Mouse (Mus musculus) lung, adult 18-20 months (tissue): ENCODE measurements around the gene Slitrk5.
"Not testable (repeated sequence)": the region's sequence is repeated elsewhere in the genome, so short reads cannot be mapped to it uniquely, and the experiment has no call there.

ENCODE experiments used
- DNase-seq, 2 experiments: peaks; one replicate each; pipeline ENCODE4 v3.0.0; 2022; ENCODE audit warnings: mixed read lengths in 2 of 2

The Slitrk5 gene

DNA sequence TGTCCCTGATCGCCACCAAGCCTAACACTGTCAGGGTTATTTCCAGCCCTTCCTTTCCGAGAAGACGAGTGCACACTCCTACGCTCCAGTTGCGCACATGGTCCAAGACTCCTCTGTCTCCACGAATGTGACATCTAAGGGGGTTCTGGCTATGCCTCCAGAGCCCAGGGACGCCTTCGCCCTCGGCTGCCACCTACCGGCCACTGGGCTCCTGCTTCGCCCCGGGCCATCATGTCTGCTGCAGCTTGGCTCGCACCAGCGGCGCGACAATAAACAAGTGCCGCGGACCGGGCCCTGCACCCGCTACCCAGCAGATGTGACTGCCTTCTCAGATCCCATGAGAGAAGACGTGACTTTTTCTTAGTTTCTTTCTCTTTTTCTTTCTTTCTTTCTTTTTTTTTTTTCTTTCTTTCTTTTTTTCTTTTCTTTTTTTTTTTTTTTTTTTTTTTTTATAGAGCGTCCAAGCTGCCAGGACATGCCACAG, at the start of gene Slitrk5:
Slitrk5 (plus strand) TSS at position 434 of the 484 bp plus-strand sequence.
- DNase-seq, result peak; percentile 32 to 41

- DNase-seq, result no peak
Observed at GRCm38 (mm10) chr14:111672942-111673341, 2.0 kb upstream of the Slitrk5 start.

DNA sequence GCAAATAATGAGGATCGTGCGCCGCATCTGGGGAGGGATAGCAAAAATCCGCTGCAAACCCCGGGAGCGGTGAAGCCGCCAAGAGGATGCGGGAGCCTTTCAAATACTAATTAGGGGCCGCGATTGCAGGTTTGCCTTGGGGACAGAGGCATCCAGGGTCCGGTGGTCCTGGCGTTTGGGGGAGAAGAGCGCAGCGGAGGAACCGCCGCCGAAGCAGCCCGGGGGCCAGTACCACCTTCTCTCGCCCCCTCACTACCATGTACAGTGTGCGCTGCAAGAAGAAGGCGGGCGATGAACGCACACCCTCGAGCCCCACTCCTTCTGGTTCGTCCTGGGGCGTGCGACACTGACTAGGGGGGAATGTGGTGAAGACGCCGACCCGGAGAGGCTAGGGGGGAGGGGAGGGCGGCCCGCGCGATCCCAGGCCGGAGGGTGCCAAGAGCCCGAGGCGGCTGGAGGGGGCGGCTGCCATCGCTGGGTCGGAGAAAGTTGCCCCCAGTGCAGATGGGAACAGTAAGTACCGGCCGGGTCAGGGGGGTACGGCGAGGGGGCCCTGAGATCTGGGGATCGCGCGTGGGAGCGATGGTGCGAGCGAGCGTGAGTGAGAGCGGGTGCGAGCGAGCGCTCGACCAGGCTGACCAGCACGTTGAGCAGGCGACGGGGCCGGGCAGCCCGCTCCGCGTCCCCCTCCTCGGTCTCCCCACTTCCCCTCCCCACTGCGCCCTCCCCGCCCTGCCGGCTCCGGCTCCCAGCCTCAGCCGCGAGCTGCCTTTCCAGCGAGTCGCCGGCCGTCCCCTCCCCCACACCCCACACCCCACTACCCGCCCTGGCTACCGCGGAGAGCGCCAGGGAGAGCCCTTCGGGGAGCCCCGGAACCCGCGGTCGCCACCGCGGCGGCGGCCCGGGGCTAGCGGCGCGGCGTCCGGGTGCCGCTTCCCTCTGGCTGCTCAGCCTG, 591 bp downstream of the Slitrk5 start:
- DNase-seq, result no peak

GRCm38 (mm10) chr14:111676166-111676581, 1.3 kb downstream of the Slitrk5 start:
- DNase-seq, result no peak

DNA sequence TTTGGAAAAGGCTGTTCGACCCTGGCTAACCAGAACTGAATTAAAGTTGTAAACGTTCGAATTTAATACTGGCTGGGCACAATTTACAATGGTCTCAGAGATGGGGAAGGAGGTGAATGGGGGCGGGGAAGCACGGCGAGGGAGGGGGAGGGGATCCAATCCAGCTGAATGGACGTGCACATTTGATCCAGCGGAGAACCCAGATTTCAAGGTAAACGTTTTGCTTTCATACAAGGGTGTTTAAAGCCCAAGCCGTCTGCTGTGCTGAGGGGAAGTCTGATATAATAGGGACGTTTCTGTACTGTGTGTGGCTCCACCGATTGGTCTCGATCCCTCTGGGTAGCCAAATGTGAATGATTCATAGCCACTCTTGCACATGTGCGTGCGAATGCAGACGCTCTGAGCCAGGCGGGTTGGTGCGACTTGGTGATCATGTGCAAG, 2.0 kb downstream of the Slitrk5 start:
- no peak for DNase-seq

- DNase-seq, result no peak
Observed at GRCm38 (mm10) chr14:111677361-111678070, 2.6 kb downstream of the Slitrk5 start.

DNA sequence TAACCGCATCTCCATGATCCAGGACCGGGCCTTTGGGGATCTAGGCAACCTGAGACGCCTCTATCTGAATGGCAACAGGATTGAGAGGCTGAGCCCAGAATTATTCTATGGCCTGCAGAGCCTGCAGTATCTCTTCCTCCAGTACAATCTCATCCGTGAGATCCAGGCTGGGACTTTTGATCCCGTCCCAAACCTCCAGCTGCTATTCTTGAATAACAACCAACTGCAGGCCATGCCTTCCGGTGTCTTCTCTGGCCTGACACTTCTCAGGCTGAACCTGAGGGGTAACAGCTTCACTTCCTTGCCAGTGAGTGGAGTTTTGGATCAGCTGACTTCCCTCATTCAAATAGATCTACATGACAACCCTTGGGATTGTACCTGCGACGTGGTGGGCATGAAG, 5.4 kb downstream of the Slitrk5 start:
- DNase-seq, result no peak

DNA sequence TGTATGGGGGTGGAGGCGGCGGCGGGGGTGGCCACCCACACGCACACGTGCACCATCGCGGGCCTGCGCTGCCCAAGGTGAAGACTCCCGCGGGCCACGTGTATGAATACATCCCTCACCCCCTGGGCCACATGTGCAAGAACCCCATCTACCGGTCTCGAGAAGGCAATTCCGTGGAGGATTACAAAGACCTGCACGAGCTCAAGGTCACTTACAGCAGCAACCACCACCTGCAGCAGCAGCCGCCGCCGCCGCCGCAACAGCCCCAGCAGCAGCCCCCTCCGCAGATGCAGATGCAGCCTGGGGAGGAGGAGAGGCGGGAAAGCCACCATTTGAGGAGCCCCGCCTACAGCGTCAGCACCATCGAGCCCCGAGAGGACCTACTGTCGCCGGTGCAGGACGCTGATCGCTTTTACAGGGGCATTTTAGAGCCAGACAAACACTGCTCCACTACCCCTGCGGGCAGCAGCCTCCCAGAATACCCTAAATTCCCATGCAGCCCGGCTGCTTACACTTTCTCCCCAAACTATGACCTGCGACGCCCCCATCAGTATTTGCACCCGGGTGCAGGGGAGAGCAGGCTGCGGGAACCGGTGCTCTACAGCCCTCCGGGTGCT, 6.3 kb downstream of the Slitrk5 start:
- no peak for DNase-seq

DNA sequence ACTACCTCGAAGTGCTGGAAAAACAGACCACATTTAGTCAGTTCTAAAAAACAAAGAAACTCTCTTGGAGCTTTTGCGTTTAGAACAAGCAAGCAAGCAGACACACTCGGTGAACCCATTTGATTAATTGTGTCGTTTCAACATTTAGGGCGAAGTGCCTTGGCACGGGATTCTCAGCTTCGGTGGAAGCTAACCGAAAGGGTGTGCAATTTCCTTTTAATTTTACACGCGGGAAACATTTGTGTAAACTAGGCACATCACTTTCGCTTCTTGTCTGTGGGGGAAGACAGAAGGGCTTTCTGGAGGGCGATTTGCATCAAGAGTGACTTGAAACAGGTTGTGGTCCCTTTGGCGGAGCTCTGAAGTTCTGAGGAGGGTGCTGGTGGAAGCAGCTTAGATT, 6.9 kb downstream of the Slitrk5 start:
- DNase-seq, result no peak

DNA sequence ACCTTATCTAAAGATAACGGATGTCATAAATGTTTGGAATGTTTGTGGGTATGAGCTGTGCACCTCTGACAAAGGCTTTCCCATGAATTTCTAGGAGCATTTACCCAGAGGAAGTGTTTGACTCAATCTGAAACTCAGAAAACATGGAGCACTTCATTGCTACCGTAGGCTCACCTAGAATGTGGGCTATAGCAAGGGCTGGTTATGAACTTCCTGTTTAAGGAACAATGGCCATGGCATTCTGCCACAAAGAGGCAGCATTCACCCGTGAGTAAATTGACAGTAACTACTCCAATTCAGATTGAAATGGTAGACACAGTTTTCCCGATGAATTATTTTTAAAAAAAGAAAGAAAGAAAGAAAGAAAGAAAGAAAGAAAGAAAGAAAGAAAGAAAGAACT, 8.6 kb downstream of the Slitrk5 start:
- no peak for DNase-seq

DNA sequence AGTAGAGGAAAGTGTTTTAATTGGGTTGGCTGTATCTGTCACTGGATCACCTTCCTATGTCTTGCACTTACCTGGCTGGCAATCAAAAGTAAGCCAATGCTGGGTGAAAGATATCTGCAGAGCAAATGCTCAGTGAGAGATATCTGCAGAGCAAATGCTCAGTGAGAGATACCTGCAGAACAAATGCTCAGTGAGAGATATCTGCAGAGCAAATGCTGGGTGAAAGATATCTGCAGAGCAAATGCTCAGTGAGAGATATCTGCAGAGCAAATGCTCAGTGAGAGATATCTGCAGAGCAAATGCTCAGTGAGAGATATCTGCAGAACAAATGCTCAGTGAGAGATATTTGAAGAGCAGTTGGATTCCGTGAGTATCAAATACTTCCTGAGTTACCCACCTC, 15.2 kb downstream of the Slitrk5 start:
- DNase-seq, result not testable (repeated sequence)

- no peak for DNase-seq
Observed at GRCm38 (mm10) chr14:111729833-111730232, 54.9 kb downstream of the Slitrk5 start.
